Mouse (Mus musculus): ENCODE results near the gene A230072I06Rik.

- TF ChIP-seq CTCF (IDR thresholded peaks at IDR 0.05; ENCODE audit: low read depth, low read length) (no peak), POLR2A (IDR thresholded peaks at IDR 0.05; ENCODE audit: insufficient read depth, low read length) (no peak), EP300 (IDR thresholded peaks at IDR 0.05; ENCODE audit: insufficient read depth, low read depth, low read length) (no peak)
Measured at GRCm38 (mm10) chr8:12240143-12240542, 38.5 kb upstream of the A230072I06Rik start.
